Mouse (Mus musculus) ES-E14 (cell line): ENCODE results near the gene Als2cl.

Experiments
- CHD2 ChIP-seq: IDR thresholded peaks from 2 replicates; pipeline ENCODE4 v1.6.1; 2014; ENCODE audit warnings: mild to moderate bottlenecking, low read depth, low read length, inconsistent platforms
- HCFC1 ChIP-seq: IDR thresholded peaks from 2 replicates; pipeline ENCODE4 v1.6.1; 2012; ENCODE audit warnings: low read length, inconsistent platforms, borderline replicate concordance; ENCODE audit not compliant: insufficient read depth
- ZC3H11A ChIP-seq: IDR thresholded peaks from 2 replicates; pipeline ENCODE4 v1.6.1; 2012; ENCODE audit warnings: low read depth, mild to moderate bottlenecking, inconsistent platforms, low read length, borderline replicate concordance

DNA sequence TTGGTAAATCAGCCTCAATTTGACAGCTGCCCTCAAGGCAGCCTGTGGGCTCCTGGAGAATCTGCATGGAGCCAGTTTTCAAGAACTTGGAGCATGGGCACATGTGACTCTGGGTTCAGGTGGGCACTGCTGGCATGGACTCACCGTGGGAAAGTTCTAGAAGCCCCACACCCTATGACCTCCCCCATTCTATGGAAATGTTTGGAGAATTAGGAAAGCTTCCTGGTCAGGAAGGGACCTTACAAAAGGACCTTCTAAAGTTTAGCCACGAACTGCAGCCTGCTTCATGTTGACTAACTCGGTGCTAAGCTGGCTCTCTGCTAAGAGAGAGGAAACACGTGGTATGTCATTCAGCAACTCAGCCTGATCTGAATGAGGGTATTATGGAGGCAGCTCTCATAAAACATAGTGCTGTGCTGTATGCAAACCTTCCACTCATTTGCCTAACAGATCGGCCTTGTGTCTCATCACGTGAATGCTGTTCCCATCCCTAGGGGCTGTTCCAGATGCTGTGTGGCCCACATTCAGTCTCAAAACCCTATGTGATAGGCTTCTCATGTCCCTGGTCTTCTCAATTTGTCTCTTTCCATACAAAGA, 29.8 kb downstream of the Als2cl start:
- TF ChIP-seq HCFC1 (no peak), ZC3H11A (no peak), CHD2 (no peak)
